Mouse (Mus musculus): ENCODE measurements around the gene Apba2. TPM values are rescaled to one million over a fixed set of nuclear protein-coding genes. Genes with fewer than 3 reads are reported as not detected.

The Apba2 gene
- total RNA-seq, 1 experiment from 2014 or later: not detected

GRCm38 (mm10) chr7:64754161-64754560, 252.7 kb downstream of the Apba2 start:
- no peak for ATAC-seq (ENCODE audit: extremely low read depth, insufficient number of reproducible peaks, low FRiP score, poor library complexity, severe bottlenecking)

DNA sequence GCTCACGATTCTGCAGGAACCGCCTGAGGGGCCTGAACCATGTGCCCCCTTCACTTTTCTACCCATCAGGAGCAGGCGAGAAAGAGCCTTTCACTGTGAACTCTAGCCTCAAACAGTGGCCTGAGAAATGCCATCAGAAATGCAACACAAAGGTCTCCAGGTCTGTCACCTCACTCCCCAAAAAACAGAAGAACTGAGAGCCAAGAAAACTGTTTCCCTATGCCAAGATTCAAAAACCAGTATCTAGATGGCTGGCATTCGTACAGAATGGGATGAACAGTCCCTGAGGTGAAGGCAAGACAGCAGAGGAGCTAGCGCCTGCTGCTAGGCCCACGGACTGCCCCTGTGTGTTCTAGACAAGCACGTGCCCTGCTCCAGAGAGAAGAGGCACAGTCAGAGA, 253.6 kb downstream of the Apba2 start:
- ATAC-seq (ENCODE audit: extremely low read depth, insufficient number of reproducible peaks, low FRiP score, poor library complexity, severe bottlenecking): no peak

DNA sequence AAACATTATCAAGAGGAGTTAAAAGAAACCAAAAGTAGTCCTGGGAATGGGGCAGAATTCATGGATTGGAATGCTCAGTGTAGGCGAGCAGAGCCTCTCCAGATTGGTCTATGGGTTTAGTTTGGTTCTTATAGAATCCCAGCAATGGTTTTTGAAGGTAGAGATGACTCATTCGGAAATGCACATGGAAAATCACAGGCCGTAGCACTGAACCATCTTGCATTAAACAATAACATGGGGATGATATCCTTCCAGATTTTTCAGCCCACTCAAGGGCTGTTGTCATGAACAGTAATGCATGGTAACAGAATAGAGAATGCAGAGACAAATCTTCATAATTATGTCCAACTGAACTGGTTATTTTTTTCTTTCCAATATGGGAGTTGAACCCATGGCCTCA, 264.1 kb downstream of the Apba2 start:
- no peak for ATAC-seq (ENCODE audit: extremely low read depth, insufficient number of reproducible peaks, low FRiP score, poor library complexity, severe bottlenecking)

GRCm38 (mm10) chr7:64769768-64770167, 268.3 kb downstream of the Apba2 start:
- ATAC-seq (ENCODE audit: extremely low read depth, insufficient number of reproducible peaks, low FRiP score, poor library complexity, severe bottlenecking): no peak

- ATAC-seq (ENCODE audit: extremely low read depth, insufficient number of reproducible peaks, low FRiP score, poor library complexity, severe bottlenecking): no peak
These were observed 269.4 kb downstream of the Apba2 start for GRCm38 (mm10) chr7:64770779-64771390.

- no peak for ATAC-seq (ENCODE audit: extremely low read depth, insufficient number of reproducible peaks, low FRiP score, poor library complexity, severe bottlenecking)
These were observed 272.0 kb downstream of the Apba2 start for GRCm38 (mm10) chr7:64773465-64773864.

- ATAC-seq (ENCODE audit: extremely low read depth, insufficient number of reproducible peaks, low FRiP score, poor library complexity, severe bottlenecking): no peak
These were observed 275.4 kb downstream of the Apba2 start for GRCm38 (mm10) chr7:64776708-64777489.

DNA sequence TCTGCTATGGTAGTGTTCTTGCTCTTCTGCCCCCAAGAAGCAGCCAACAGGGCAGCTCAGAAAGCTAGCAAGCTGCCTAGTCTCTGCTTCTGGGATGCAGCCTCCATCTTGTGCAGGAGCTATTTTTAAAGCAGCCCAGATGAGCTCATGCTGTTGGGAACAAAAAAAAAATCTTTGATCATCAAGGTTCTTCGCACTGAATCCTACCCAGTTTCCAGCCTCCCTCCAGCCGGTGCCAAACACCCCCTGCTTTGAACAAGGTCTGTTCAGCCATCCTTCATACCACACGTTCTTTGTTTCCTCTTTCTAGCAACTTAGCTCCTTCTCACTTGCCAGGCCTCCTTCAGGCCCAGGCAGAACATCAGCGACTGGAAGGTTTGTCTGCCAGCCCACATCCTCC, 278.0 kb downstream of the Apba2 start:
- ATAC-seq (ENCODE audit: extremely low read depth, insufficient number of reproducible peaks, low FRiP score, poor library complexity, severe bottlenecking): no peak

DNA sequence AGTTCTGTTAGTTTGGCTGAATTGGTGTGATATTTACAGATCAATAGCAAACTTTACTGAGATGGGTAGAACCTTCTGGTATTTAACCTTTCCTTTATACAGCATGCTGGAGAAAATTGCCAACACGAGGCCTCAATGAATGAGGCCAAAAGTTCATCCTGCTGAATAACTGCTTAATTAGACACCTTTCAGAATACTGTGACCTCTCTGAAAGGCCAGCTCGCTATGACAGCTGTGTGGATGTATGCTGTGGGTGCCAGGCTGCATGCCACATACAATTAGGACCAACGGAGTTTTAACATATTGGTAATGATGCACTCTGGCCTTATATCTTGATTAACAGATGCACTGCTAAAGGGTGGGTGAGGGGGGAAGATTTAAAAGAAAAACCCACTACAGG, 283.5 kb downstream of the Apba2 start:
- ATAC-seq (ENCODE audit: extremely low read depth, insufficient number of reproducible peaks, low FRiP score, poor library complexity, severe bottlenecking): no peak

DNA sequence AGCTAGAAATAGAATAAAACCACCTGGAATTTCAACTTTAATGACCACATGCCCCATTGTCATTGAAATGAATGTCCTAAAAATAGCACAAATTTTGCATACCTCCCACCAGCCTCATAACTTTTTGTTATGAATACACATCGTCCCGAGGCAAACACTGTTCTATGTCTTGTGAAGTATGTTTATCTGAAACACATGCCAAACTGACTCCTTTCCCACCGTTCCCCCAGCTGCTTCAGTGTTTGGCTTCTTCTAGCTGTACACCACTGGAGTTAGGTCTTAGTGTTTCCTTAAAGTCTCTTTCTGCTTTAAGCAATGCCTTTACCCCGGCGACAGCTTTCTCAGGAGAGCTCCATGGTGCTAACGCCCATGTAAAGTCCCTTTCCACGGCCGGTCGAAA, 289.6 kb downstream of the Apba2 start:
- no peak for ATAC-seq (ENCODE audit: extremely low read depth, insufficient number of reproducible peaks, low FRiP score, poor library complexity, severe bottlenecking)

GRCm38 (mm10) chr7:64792031-64792430, 290.5 kb downstream of the Apba2 start:
- ATAC-seq (ENCODE audit: extremely low read depth, insufficient number of reproducible peaks, low FRiP score, poor library complexity, severe bottlenecking): no peak

GRCm38 (mm10) chr7:64795554-64795953, 294.0 kb downstream of the Apba2 start:
- ATAC-seq (ENCODE audit: extremely low read depth, insufficient number of reproducible peaks, low FRiP score, poor library complexity, severe bottlenecking): no peak

Other genes with a start within 250 kb of the Apba2 start
- 12.4 and 13.3 TPM in 2 replicates for gene Mtmr10, start 214.1 kb upstream of the Apba2 start, total RNA-seq (2017)
- 6.3 and 6.4 TPM in 2 replicates for gene Fan1, start 127.6 kb upstream of the Apba2 start, total RNA-seq (2017)
- 44.3 and 51.1 TPM in 2 replicates for gene Mphosph10, start 109.4 kb upstream of the Apba2 start, total RNA-seq (2017)
- gene Mcee, start 109.1 kb upstream of the Apba2 start, total RNA-seq (2017): 21.2 and 33.6 TPM in 2 replicates

All from neutrophil, adult 5-6 weeks (primary cell).